Mouse (Mus musculus): ENCODE measurements around the gene Rab5b. TPM values are rescaled to one million over a fixed set of nuclear protein-coding genes. Genes with fewer than 3 reads are reported as not detected.
A peak's percentile ranks its signal among the peaks of the same experiment; 100 is the strongest.
"Not testable (repeated sequence)": the region's sequence is repeated elsewhere in the genome, so short reads cannot be mapped to it uniquely, and the experiment has no call there.

The Rab5b gene
- polyA plus RNA-seq, 1 experiment = 11.0 TPM

- H3K36me3 ChIP-seq (replicated peaks; ENCODE audit: low read length) = peaks cover 83% of the 10 kb centered on the region
- H3K4me1 ChIP-seq = peaks cover 12% of the 10 kb centered on the region
- H3K9me3 ChIP-seq = peaks cover 4% of the 10 kb centered on the region
- H3K4me3 ChIP-seq (replicated peaks) = no peak overlapping the region
- TF ChIP-seq FLI1 (IDR thresholded peaks at IDR 0.05; ENCODE audit: low read length) (no peak), GATA1 (IDR thresholded peaks at IDR 0.05; ENCODE audit: borderline replicate concordance, low read length) (no peak)
- no peaks in the 10 kb centered on the region for H3K27me3 ChIP-seq (replicated peaks)
Measured at GRCm38 (mm10) chr10:128728059-128728458, 32.0 kb upstream of the Rab5b start.

- H3K4me1 ChIP-seq; H3K9me3 ChIP-seq; H3K27me3 ChIP-seq (replicated peaks); H3K4me3 ChIP-seq (replicated peaks): not testable (repeated sequence)
- H3K36me3 ChIP-seq (replicated peaks; ENCODE audit: low read length) = peaks cover 82% of the 10 kb centered on the region
Measured at GRCm38 (mm10) chr10:128725466-128725865, 29.4 kb upstream of the Rab5b start.

- Histone ChIP-seq H3K9me3 (no peaks in the 10 kb centered on the region), H3K4me3 (replicated peaks) (no peak overlapping the region), H3K4me1 (peaks cover 9% of the 10 kb centered on the region), H3K27me3 (replicated peaks) (peaks cover 5% of the 10 kb centered on the region), H3K36me3 (replicated peaks; ENCODE audit: low read length) (peaks cover 29% of the 10 kb centered on the region)
- no peak for TF ChIP-seq GATA1 (IDR thresholded peaks at IDR 0.05; ENCODE audit: borderline replicate concordance, low read length)
- TF ChIP-seq FLI1 (IDR thresholded peaks at IDR 0.05; ENCODE audit: low read length) = no peak
Measured at GRCm38 (mm10) chr10:128715559-128716537, 19.8 kb upstream of the Rab5b start.

- H3K27me3 ChIP-seq (replicated peaks); H3K4me3 ChIP-seq (replicated peaks); H3K36me3 ChIP-seq (replicated peaks; ENCODE audit: low read length); H3K9me3 ChIP-seq: not testable (repeated sequence)
- H3K4me1 ChIP-seq = peaks cover 15% of the 10 kb centered on the region
Measured at GRCm38 (mm10) chr10:128711318-128711717, 15.3 kb upstream of the Rab5b start.

- peaks cover 35% of the 10 kb centered on the region for H3K4me1 ChIP-seq
- TF ChIP-seq FLI1 (IDR thresholded peaks at IDR 0.05; ENCODE audit: low read length) (no peak), GATA1 (IDR thresholded peaks at IDR 0.05; ENCODE audit: borderline replicate concordance, low read length) (no peak)
- peaks cover 29% of the 10 kb centered on the region for H3K36me3 ChIP-seq (replicated peaks; ENCODE audit: low read length)
- no peaks in the 10 kb centered on the region for H3K9me3 ChIP-seq
- peak overlapping the region; percentile 96 for H3K4me3 ChIP-seq (replicated peaks)
- H3K27me3 ChIP-seq (replicated peaks) = no peaks in the 10 kb centered on the region
Measured at GRCm38 (mm10) chr10:128705317-128705693, 9.2 kb upstream of the Rab5b start.

- H3K27me3 ChIP-seq (replicated peaks) = no peaks in the 10 kb centered on the region
- no peak for TF ChIP-seq FLI1 (IDR thresholded peaks at IDR 0.05; ENCODE audit: low read length)
- no peak for TF ChIP-seq GATA1 (IDR thresholded peaks at IDR 0.05; ENCODE audit: borderline replicate concordance, low read length)
- H3K4me1 ChIP-seq = peaks cover 41% of the 10 kb centered on the region
- H3K4me3 ChIP-seq (replicated peaks) = peak within 1 kb of the TSS; percentile 96
- H3K36me3 ChIP-seq (replicated peaks; ENCODE audit: low read length) = peaks cover 35% of the 10 kb centered on the region
- H3K9me3 ChIP-seq = no peaks in the 10 kb centered on the region
Measured at GRCm38 (mm10) chr10:128704491-128705316, 8.6 kb upstream of the Rab5b start, which contains the start of gene Cdk2. Cdk2 (minus strand) TSS chr10:128705031.

GRCm38 (mm10) chr10:128703895-128704294, 7.8 kb upstream of the Rab5b start, which contains the start of gene Pmel:
Pmel (plus strand) TSS chr10:128704195.
- no peak for TF ChIP-seq GATA1 (IDR thresholded peaks at IDR 0.05; ENCODE audit: borderline replicate concordance, low read length)
- TF ChIP-seq FLI1 (IDR thresholded peaks at IDR 0.05; ENCODE audit: low read length) = no peak
- H3K9me3 ChIP-seq = no peaks in the 10 kb centered on the region
- H3K36me3 ChIP-seq (replicated peaks; ENCODE audit: low read length) = peaks cover 43% of the 10 kb centered on the region
- peaks cover 50% of the 10 kb centered on the region for H3K4me1 ChIP-seq
- no peaks in the 10 kb centered on the region for H3K27me3 ChIP-seq (replicated peaks)
- H3K4me3 ChIP-seq (replicated peaks) = peak within 1 kb of the TSS; percentile 96

GRCm38 (mm10) chr10:128702328-128703007, 6.4 kb upstream of the Rab5b start:
- TF ChIP-seq GATA1 (IDR thresholded peaks at IDR 0.05; ENCODE audit: borderline replicate concordance, low read length) (no peak), FLI1 (IDR thresholded peaks at IDR 0.05; ENCODE audit: low read length) (no peak)
- Histone ChIP-seq H3K27me3 (replicated peaks) (no peaks in the 10 kb centered on the region), H3K4me1 (peaks cover 57% of the 10 kb centered on the region), H3K4me3 (replicated peaks) (no peak overlapping the region), H3K9me3 (no peaks in the 10 kb centered on the region), H3K36me3 (replicated peaks; ENCODE audit: low read length) (peaks cover 54% of the 10 kb centered on the region)

GRCm38 (mm10) chr10:128700712-128701111, 4.6 kb upstream of the Rab5b start:
- peaks cover 53% of the 10 kb centered on the region for H3K4me1 ChIP-seq
- TF ChIP-seq GATA1 (IDR thresholded peaks at IDR 0.05; ENCODE audit: borderline replicate concordance, low read length) (no peak), FLI1 (IDR thresholded peaks at IDR 0.05; ENCODE audit: low read length) (no peak)
- H3K9me3 ChIP-seq = no peaks in the 10 kb centered on the region
- H3K27me3 ChIP-seq (replicated peaks) = no peaks in the 10 kb centered on the region
- H3K4me3 ChIP-seq (replicated peaks) = no peak overlapping the region
- peaks cover 57% of the 10 kb centered on the region for H3K36me3 ChIP-seq (replicated peaks; ENCODE audit: low read length)

Measured in megakaryocyte, embryonic 14.5 days (primary cell).